Mouse (Mus musculus) embryonic stem cell, embryonic (primary cell): Measurements from ENCODE around the gene Gm28043.

Experiments
- CTCF ChIA-PET, 4 experiments: fragments of 300-600 bp in 2 of 4; fragments of 350-600 bp in 2 of 4; sonication (Branson Sonifier 250); formaldehyde crosslinking; loops; one replicate each; lab custom pipeline; 2022; ENCODE audit warnings: inconsistent platforms in 2 of 4; lab: Charles Lee
- POLR2A ChIA-PET, 4 experiments: fragments of 300-600 bp in 2 of 4; fragments of 350-600 bp in 2 of 4; sonication (Branson Sonifier 250); formaldehyde crosslinking; loops; one replicate each; lab custom pipeline; 2022; ENCODE audit warnings: antibody characterized with exemption in 4 of 4, inconsistent platforms in 1 of 4; lab: Charles Lee

The Gm28043 gene

DNA sequence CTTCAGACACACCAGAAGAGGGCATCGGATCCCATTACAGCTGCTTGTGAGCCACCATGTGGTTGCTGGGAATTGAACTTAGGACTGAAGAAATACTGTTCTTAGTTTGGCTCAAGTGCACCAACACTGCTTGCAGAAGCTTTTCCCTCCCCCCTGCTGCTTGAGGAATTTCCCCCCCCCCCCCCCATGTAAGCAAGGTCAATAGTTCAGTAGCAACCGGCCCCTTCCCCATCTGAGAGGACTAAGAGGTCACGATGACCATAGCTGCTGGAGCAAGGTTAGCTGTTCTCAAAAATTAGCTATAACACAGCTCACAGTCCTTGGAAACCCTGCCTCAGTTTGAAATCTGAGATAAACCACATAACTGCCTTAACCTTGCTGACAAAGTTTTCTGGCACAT is 27.5 kb downstream of the Gm28043 start:
- CTCF ChIA-PET, result interaction anchor here in 1 of 4 experiments (1.9 kb wide), 1 partner anchor 13 kb away, joined by 5 read pairs; no protein-coding TSS in a partner anchor
- POLR2A ChIA-PET, result interaction anchor here in 2 of 4 experiments (0.6 to 9.1 kb wide), 8 partner anchors 9 to 564 kb away, joined by 3 to 51 read pairs (median 4); partner anchors contain the start of gene Cmtr1 (in 1 of the 2)

DNA sequence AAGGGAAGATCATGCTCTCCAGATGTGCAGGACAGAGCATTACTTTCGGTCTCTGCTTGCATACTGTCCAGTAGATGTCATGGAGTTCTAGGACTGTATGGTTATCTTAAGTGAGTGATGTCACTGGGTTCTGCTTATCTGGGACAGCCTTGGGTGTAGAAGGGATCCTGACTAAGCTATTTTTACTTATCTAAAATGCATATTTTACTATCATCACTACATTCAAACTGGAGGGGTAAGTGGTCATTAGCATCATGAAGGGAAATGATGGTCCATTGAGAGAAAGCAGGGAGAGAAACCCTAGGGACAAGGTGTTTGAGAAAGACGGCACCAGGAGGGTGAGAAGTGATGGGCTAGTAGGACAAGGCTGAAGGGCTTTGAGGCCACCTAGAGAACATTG is 43.6 kb downstream of the Gm28043 start:
- CTCF ChIA-PET, result no interaction called here

DNA sequence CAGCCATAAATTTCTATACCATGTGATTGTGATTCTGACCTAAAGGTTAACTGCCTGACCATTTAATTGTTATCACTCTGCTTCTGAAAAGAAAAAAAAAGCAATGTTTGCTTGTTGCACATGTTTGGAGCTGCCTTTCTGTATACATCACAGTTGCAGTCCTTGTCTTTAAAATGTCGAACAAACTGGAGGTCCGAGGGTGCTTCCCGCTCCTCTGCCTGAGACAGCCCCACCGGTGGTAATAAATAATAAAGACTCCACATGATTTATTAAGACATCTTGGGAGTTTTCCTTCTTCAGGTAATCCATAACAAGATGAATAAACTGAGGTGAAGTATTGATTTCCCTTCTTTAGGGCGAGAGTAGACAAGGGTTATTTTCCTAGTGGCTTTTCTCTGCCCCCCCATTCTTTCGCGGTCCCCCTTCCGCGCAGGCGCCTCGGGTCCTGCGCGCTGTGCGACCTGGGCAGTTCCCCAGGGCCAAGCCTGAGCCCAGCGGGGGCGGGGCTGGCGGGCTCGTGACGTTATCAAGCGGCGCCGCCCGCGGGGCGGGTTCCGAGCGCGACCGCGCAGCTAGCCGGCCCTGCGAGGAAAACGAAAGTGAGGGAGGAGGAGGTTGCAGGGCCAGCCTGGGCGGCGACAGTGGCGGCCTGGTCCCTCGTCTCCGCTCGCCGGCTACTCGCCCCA is 45.5 kb downstream of the Gm28043 start, which contains the start of gene Cmtr1:
Gene Cmtr1 (plus strand): TSS at position 520 of the 686 bp plus-strand sequence.
- CTCF ChIA-PET, result interaction anchor here in 3 of 4 experiments (0.6 to 1.4 kb wide), 3 partner anchors 24 to 386 kb away, joined by 3 to 6 read pairs (median 4); no protein-coding TSS in a partner anchor

More for the DNA sequence above, 43.6 kb downstream of the Gm28043 start:
- POLR2A ChIA-PET, result interaction anchor here in 1 of 4 experiments (0.5 to 6.9 kb wide), 5 partner anchors 15 to 114 kb away, joined by 3 to 51 read pairs (median 3); no protein-coding TSS in a partner anchor

DNA sequence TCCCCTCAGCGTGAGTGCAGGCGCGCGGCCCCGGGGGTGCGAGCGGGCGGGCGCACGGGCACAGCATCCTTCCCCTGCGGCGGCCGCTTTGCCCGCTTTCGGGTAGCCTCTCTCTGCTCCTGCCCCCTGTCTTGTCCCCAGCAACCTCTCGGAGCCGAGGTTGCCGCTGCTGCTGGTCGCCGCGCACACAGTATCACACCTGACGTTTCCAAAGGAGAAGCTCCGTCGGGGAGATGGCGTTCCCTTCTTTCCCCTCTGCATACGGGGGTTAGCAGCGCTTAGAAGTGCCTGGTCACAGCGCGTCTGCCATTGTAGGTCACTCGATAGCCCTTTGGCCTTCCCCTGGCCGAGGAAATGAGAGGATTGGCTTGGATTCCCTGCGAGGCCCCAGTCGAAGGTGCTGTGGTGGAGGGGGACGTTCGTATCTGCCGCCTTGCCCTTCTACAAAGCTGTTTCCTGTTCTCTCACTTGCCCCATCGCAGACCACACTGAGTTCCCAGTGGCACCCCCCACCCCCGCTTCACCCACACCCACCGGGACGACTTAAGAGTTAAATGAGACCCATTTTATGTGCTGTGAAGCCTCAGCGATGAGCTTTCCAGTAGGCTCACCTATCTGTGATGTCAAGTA is 46.2 kb downstream of the Gm28043 start:
- ChIA-PET POLR2A (interaction anchor here (0.6 to 6.9 kb wide), 20 partner anchors 9 to 1809 kb away, joined by 3 to 51 read pairs (median 3); partner anchors contain the start of genes Gm28043 (in 1 of the 4) and Rnf8 (in 1 of the 4)), CTCF (interaction anchor here in 1 of 4 experiments (0.5 to 1.4 kb wide), 2 partner anchors 25 to 1476 kb away, joined by 3 to 6 read pairs; no protein-coding TSS in a partner anchor)

More for the DNA sequence above, 45.5 kb downstream of the Gm28043 start, which contains the start of gene Cmtr1:
- POLR2A ChIA-PET, result interaction anchor here in 3 of 4 experiments (0.6 to 6.9 kb wide), 24 partner anchors 9 to 1808 kb away, joined by 3 to 51 read pairs (median 4); partner anchors contain the start of genes Gm28043 (in 1 of the 3) and Rnf8 (in 1 of the 3)

DNA sequence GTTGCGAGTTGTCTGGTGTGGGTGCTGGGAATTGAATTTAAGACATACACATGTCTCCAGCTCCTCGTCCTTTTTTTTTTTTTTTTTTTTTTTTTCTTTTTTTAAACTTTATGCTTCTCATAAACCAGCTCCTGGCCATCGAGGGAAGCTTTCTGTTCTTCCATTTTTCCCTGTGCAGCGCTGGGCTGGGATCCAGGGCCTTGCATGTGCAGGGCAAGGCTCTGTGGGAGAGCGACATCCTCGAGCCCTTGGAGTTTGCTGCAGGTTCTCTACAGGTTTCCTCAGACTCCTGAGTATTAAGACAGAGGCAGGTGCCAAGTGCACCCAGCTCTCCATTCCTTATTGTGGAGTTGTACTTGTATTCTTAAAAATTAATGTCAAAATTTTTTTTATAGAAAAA is 47.5 kb downstream of the Gm28043 start:
- CTCF ChIA-PET, result interaction anchor here (0.6 kb wide), 4 partner anchors 120 to 1555 kb away, joined by 3 to 7 read pairs (median 4); no protein-coding TSS in a partner anchor
- POLR2A ChIA-PET, result interaction anchor here (0.6 to 6.9 kb wide), 4 partner anchors 19 to 496 kb away, joined by 3 to 51 read pairs (median 4); no protein-coding TSS in a partner anchor

DNA sequence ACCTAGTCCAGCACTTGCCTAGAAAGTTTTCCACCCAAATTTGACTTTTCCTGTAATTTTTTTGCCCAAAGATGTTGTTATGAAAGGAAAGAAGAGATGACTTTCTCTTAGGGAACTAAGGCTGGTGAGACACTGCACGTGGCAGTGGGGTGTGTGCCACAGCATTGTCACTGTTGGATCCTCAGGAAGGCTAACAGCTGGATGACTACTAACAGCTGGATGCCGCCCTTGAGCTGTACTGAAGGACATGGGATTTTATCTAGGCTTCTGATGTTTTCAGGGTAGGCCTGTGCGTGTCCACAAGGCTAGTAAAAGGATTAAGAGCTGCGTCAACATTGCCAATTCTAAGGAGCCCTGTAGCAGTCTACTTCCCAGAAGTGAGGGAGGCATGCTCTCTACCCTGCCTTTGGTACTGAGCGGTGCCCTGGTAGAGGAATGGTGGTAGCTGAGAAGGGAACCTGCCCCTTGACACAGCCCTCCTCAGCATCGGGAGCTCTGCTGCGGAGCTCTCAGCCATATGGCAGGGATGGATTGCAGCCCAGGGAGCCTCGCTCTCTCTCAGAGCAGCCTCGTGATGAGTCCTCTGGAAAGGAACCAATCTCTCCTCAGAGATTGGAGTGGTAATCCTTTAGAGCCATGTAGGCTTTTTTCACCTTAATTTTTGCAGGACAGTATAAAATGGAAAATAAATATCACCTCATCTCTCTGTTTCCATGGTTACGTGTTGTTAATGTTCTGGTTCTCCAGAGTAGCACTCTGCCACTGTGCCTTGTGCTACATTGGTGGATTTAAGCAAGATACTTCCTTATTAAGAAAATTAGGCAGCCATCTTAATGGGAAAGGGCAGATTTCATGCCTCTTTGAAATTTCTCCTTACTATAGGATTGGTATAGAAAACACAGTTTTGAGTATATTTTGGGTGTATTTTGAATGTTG is 53.6 kb downstream of the Gm28043 start:
- ChIA-PET POLR2A (interaction anchor here in 2 of 4 experiments (0.5 to 1.0 kb wide), 4 partner anchors 11 to 53 kb away, joined by 3 read pairs; no protein-coding TSS in a partner anchor), CTCF (interaction anchor here in 2 of 4 experiments (0.6 to 0.7 kb wide), 2 partner anchors 32 to 190 kb away, joined by 3 read pairs; no protein-coding TSS in a partner anchor)

DNA sequence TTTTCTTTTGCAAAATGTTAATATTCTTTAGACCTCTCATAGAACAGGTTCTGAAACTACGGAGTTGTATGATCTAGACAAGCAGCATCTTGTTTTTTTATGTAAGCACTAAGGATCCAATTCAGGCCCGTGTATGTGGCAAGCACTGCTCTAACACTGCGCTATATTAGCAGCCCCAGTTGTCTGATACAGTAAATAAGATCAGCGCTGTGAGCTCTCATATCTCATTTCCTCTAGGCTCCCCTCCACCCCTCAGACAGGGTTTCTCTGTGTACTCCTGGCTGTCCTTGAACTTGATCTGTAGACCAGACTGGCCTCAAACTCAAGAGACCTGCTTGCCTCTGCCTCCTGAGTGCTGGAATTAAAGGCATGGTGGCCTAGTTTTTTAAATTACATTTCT is 54.4 kb downstream of the Gm28043 start:
- ChIA-PET CTCF (interaction anchor here in 1 of 4 experiments (0.6 kb wide), 1 partner anchor 189 kb away, joined by 3 read pairs; no protein-coding TSS in a partner anchor), POLR2A (interaction anchor here in 1 of 4 experiments (0.9 kb wide), 1 partner anchor 12 kb away, joined by 3 read pairs; no protein-coding TSS in a partner anchor)

DNA sequence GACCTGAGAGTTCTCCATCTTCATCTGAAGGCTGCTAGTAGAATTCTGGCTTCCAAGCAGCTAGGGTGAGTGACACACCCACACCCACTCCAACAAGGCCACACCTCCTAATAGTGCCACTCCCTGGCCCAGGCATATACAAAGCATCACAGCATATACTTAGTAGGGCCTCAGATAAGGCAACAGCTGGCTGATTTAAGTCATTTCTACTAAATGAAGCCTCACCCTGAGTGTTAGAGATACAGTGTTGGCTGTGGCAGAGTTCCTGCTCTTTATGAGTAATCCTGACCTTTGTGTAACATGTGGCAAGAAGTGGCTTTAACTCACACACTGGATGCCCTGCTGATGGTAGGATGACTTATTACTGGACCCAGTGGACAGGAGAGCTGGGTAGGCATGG is 55.3 kb downstream of the Gm28043 start:
- POLR2A ChIA-PET, result interaction anchor here in 1 of 4 experiments (0.8 to 1.1 kb wide), 3 partner anchors 9 to 60 kb away, joined by 4 to 5 read pairs (median 5); partner anchors contain the start of genes Ccdc167 and Cmtr1
- CTCF ChIA-PET, result interaction anchor here in 1 of 4 experiments (1.0 kb wide), 1 partner anchor 34 kb away, joined by 3 read pairs; no protein-coding TSS in a partner anchor

DNA sequence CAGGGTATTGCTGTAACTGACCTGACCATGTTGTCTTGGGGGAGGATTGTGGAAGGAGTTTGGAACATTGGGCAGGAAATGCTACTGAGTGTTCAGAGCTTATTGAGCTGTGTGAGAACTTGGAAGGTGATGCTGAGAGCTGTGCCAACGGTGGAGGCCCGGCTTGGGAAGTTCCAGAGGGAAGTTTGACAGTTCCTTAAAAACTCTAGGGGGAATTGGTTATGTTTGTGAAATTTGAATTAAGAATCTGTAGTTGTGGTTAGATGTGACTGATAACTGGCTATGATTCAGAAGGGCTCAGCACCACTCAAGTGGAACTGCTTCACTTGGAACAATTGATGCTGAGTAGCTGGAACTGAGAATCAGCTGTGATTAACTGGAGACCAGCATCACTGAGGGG is 56.3 kb downstream of the Gm28043 start:
- ChIA-PET POLR2A (interaction anchor here in 1 of 4 experiments (0.8 to 1.4 kb wide), 2 partner anchors 33 to 46 kb away, joined by 5 read pairs; partner anchors contain the start of gene Ccdc167), CTCF (interaction anchor here in 2 of 4 experiments (0.7 to 1.0 kb wide), 2 partner anchors 35 to 330 kb away, joined by 3 read pairs; no protein-coding TSS in a partner anchor)

DNA sequence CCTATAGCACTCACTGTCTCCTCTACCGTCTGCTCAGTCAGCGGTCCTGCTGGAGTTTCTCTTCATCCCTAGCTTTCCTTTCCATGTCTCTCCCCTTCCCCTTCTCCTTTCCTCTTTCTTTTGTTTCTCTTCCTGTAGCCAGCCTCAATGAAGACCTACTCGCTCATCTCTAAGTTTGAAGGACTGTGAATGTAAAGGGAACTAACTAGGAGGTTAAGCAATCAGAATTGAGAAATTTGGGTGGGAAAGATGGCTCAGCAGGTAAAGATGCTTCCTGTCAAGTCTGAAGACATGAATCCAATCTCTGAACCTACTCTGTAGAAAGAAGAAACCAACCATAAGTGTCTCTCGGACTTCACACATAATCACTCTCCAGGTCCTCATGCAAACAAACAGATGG is 58.6 kb downstream of the Gm28043 start:
- ChIA-PET CTCF (no interaction called here), POLR2A (no interaction called here)

DNA sequence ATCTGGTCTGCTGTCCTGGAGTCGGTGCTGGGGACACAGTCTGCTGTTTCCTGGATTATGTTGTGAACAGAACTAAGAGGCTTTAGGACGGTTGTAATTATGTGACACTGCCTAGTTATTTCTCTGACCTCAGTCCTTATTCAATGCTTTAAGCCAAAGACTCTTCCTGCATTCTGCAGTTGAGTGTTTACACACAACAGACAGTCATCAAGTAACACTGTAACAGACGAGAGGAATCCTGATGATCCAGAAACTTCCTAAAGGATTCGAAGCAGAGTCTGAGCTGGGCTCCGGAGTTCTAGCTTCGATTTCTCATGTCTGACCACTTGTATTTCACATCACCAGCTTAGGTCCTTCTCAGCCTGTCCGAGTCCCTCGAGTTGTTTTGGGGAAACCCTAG is 63.9 kb downstream of the Gm28043 start:
- ChIA-PET POLR2A (interaction anchor here in 1 of 4 experiments (0.9 kb wide), 1 partner anchor 32 kb away, joined by 3 read pairs; no protein-coding TSS in a partner anchor), CTCF (no interaction called here)

DNA sequence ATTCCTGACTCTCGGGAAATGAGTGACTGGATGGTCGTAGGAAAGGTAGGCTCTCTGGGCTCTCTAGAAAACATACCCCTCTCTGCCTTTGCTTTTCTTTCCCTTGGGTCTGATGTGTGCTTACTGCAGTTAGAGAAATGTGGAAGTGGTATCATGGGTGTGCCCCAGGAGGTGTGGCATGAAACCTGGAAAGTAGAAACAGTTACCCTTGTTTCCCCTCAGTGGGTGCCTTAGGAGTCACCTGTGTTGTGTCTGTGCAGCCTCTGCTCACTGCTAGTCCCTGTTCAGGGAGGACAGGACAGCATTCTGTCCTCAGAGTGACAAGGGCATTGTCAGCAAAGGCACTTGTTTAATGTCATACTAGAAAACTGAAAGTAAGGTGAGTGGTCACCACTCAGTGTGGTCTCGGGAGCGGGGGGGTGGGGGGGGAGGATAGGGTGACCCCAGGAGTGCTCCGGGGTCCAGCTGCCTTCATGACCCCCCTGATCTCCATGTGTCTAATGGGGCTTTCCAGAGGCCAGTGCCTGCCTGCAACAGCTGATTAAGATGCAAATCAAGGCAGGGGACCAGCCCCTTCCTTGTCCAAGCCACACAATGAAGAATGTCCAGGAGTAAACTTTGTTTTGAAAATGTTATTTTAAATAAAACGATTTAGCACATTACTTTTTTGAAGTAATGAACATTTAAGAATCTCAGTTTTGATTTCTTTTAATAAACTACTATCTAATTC is 64.5 kb downstream of the Gm28043 start:
- ChIA-PET POLR2A (interaction anchor here in 1 of 4 experiments (0.9 to 1.2 kb wide), 2 partner anchors 31 to 33 kb away, joined by 3 read pairs; no protein-coding TSS in a partner anchor), CTCF (interaction anchor here in 1 of 4 experiments (0.6 kb wide), 1 partner anchor 210 kb away, joined by 4 read pairs; no protein-coding TSS in a partner anchor)

DNA sequence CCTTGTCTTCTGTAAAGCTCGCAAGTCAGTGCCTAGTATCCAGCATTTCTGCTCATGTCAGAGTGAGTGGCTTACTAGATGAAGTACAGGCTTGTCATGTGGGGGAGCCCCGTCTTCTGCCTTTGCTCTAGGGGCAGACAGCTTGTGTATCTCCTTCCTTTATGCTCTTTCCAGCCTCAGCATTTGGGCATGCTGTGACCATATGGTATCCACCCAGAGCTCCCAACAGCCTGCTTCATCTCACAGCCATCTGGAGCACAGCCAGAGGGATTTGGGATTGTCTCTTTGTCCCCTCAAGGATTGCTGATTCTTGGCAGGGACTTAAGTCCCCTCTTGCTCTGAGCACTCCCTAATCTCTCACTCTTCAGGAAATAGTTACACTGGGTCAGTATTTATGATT is 65.5 kb downstream of the Gm28043 start:
- POLR2A ChIA-PET, result interaction anchor here in 3 of 4 experiments (0.5 to 1.2 kb wide), 5 partner anchors 16 to 64 kb away, joined by 3 to 6 read pairs (median 3); no protein-coding TSS in a partner anchor
- CTCF ChIA-PET, result interaction anchor here in 2 of 4 experiments (0.5 to 0.9 kb wide), 2 partner anchors 82 to 259 kb away, joined by 3 read pairs; no protein-coding TSS in a partner anchor

DNA sequence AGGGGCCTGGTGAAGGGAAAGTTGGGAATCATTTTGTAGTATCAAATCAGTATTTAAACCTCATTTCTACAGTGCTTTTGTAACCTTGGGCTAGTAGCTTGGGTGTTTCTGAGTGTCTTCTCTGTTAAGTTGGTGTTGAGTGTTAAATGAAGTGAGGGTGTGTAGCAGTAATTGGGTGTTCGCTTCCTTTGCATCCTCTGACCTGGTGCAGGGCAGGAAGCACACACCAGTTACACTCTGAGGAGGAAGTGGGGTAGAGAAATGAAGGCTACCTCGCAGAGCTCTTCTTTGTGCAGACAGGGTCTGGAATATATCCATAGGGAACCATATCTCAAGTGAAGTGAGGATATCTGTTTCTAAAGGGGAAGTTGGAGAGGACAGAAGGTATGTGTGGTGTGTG is 66.2 kb downstream of the Gm28043 start:
- CTCF ChIA-PET, result no interaction called here

DNA sequence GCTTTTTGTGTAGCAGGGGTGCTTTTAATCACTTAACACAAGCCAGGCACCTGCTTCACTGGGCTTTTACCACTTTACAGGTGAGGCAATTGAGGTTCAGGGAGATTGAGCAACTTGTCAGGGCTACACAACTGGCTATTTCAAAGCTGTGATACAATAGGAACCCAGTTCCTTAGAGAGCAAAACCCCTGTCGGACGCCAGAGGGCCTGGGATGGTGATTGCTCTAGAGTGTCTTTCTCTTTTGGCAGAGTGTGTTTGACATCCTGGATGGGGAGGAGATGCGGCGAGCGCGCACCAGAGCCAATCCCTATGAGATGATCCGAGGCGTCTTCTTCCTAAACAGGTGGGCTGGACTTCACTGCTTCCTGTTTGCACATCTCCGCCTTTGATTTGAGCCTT is 67.0 kb downstream of the Gm28043 start:
- ChIA-PET CTCF (no interaction called here), POLR2A (interaction anchor here in 2 of 4 experiments (0.6 to 1.5 kb wide), 4 partner anchors 13 to 65 kb away, joined by 3 to 4 read pairs (median 3); no protein-coding TSS in a partner anchor)

More for the DNA sequence above, 66.2 kb downstream of the Gm28043 start:
- POLR2A ChIA-PET, result interaction anchor here in 2 of 4 experiments (0.6 to 1.5 kb wide), 4 partner anchors 14 to 24 kb away, joined by 3 to 6 read pairs (median 4); partner anchors contain the start of gene Cmtr1 (in 1 of the 2)

DNA sequence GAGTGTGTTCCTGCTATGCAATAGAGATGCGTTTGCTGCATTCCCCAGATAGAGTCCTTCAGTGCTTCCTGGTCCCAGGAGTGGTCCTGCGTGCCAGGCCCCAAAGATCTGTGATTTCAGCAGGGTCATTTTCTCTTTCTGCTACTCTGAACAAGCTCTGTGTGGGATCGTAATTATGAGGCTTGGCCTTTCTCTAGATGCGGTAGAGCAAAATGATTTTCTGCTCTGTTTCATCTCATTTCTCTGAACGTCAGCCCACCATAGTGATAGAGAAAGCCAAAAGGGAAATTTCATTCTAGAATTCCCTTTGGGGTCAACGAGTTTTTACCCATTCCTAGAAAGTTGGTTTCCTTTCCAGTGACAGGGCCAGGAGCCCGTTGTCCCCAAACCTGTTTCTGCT is 67.6 kb downstream of the Gm28043 start:
- ChIA-PET POLR2A (interaction anchor here in 3 of 4 experiments (0.7 to 1.5 kb wide), 4 partner anchors 12 to 65 kb away, joined by 3 to 7 read pairs (median 4); no protein-coding TSS in a partner anchor), CTCF (no interaction called here)
